Mouse (Mus musculus) adrenal gland, postnatal 4 days (tissue): Measurements from ENCODE around the gene Dok7. TPM values are rescaled to one million over a fixed set of nuclear protein-coding genes. Genes with fewer than 3 reads are reported as not detected.

Source experiments
- DNase-seq, 2 experiments: peaks; one replicate each; pipeline ENCODE4 v3.0.0; 2021 to 2022; ENCODE audit warnings: low spot score in 2 of 2, mixed read lengths in 2 of 2
- total RNA-seq, 2 experiments: library from RNA; stranded (reverse); gene quantifications; 2 replicates each; pipeline ENCODE4 v1.2.3; 2021

Gene Dok7
- total RNA-seq, 2 experiments from 2014 or later = 13.0 to 13.1 TPM

DNA sequence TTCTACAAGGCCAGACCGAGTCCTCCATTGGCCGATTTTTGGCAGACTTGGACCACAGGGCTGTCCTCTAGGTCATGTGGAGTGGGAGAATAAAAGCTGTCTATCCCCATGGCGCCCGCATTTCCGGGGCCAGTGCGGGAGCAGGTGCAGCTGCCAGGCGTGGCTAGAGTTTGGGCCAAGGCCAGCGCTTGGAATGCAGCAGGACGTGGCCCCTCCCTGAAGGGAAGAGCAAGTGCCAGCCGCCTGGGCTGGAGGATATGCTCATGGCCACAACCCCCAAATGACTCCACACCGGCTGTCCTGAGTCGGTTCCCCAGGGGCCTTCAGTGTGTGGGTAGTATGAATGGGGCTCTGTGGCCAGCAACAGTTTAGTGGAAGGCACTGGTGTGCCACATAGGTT is 1.5 kb upstream of the Dok7 start:
- no peak for DNase-seq

DNA sequence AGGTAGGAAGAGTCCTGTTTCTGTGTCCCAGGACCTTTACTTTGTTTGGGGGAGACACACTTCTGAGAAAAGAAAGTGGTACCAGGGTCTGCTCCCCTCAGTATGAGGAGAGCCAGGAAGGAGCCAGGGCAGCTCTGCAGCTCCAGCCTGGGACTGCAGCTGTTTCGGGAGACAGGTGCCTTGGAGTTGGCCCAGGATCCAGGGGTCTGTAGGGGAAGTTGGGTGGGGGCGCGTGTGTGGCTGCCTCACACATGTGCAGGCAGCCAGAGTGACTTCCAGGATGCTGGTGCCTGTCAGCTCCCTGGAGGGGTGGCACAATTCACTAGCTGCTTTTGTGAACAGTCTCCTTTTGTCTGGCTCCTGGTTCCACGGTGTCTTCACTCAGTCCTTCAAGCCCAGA is 1.0 kb downstream of the Dok7 start:
- no peak for DNase-seq

DNA sequence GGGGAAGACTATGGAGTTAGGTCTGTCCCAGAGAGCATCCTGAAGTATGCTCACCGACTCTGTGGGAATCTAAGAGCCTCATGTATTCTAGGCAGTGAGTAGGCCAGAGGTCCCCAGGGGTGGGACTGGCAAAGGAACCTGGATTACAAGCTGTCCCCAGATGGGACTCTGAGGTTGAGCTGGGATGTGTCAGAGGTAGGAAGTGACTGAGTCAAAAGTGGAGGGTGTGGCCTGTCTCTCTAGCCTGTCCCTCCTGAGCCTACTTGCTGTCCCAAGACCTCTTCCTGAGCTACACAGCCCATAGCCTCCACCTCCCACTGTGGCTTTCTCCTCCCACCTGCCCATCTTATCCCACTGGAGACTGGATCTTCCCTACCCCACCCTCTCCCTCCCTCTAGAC is 1.6 kb downstream of the Dok7 start:
- no peak for DNase-seq

DNA sequence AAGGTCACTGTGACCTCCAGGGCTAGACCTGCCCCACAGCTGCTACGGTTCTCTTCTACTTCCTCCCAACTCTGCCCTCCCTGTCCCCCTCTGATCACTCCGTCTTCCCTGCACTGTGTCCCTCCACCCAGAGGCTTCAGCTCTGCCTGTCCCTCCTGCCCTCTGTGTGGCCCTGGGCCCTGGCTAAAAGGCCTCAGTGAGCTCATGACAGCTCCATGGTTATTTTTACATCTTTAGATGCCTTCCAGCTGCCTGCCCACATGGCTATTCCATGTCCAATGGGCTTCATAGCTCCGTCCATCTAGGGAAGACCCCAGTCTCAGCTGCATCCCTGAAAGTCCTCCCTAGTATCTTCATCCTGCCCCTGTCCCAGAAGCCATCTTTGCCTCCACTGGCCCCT is 3.5 kb downstream of the Dok7 start:
- no peak for DNase-seq

DNA sequence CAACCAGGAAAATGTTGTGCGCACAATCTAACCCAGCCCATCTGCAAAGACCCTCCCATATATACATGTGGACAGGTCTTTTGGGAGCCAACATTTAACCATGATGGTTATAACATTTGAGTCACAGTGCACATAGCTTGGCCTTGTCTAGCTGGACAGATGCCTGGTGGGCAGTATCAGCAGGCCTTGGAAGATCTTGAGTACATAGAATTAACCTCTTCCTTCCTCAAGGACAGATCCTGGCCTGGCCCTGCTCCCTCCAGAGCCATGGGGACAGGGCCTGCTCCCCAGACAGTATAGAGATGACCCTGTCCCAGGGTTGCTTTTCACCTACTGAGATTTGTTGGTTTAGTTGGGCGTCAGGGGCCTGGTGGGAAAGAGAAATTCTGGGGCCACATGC is 13.3 kb downstream of the Dok7 start:
- DNase-seq = no peak

DNA sequence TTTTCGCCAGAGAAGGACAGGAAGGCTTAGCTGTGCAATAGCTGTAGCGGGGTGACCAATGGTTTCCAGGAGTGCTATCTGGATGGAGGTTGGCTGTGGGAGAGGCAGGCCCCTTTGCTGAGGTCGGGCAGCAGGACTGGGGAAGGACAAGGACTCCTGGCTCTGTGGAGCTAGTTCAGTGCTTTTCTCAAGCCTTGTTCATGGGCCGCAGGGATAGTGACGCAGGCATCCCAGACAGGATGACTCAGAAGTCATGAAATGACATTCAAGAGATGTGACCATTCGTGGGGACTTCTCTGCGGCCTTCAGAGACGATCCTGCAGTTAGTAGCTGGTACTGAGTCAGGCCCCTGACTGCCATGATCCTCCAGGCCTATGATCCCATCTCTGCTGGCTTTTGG is 13.7 kb downstream of the Dok7 start:
- no peak for DNase-seq

DNA sequence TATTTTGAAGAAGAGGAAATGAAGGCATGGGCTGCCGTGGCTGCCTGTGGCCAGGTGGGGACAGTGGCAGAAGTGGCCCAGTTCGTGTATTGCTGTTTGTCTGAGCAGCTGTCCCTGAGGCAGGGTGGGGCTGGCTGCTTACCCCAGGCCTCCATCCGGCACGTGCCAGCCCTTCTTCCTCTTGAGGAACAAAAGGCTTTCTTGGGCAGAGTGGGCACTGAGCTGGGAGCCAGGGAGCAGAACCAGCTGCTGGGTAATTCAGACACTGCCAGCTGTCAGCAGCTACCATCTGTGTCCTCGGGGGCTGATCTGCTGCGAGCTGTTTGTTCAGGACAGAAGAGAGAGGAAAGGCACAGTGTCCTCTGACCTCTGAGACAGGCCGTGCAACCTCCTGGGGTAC is 14.4 kb downstream of the Dok7 start:
- DNase-seq = no peak

DNA sequence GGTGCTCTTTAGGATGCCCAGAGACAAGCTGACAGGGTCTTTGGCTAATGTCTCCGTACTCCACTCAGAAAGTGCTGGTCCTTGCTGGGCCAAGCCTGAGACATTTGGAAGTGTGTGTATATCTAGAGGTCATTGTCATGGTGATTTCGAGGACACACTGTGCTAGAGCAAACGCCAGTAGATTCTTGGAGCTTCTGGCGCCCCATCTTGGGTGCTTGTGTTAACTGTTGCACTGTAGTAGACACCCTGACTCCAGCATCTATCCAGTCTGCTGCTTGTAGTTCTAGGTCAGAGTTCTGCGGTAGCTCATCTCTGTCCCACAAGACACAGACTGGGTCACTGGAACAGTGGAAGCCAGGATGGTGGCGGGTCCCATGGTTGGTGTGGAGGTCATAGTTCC is 15.3 kb downstream of the Dok7 start:
- no peak for DNase-seq

DNA sequence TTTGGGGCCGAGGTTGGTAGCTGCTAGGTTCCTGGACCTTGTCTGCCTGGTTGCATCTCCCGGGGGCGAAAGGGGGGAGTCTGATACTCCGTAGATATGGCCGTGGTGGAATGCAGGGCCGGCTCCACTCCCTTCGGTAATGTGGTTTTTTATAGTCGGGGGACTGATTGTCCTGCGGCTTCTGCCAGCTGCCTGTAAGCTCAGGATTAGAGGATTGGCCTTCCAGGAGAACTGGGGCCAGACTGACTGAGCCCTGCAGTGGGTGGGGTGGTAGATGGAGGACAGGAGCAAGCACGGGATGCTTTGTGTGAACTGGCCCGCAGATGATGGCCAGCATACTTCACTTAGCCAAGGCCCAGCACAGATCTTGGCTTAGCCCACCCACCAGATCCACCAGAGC is 16.7 kb downstream of the Dok7 start:
- DNase-seq = no peak

DNA sequence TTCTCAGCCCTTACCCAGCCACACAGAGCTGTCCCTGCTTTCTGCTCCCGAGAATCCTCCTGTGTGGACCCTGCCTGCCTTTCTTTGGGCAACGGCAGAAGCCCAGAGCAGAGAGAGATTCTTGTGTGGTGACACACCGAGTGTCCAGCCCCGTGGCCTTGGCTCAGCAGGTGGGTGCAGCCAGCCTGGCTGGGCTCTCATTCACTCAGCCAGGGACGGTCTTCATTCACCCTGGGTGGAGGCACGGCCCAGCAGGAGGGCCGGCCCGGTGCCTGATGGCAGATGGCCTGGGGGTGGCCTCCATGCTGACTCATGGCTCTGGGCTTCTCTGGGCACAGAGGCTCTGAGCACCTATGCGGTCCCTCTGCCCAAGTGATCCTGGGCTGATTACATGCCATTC is 17.4 kb downstream of the Dok7 start:
- peak; percentile 22 to 55 for DNase-seq

DNA sequence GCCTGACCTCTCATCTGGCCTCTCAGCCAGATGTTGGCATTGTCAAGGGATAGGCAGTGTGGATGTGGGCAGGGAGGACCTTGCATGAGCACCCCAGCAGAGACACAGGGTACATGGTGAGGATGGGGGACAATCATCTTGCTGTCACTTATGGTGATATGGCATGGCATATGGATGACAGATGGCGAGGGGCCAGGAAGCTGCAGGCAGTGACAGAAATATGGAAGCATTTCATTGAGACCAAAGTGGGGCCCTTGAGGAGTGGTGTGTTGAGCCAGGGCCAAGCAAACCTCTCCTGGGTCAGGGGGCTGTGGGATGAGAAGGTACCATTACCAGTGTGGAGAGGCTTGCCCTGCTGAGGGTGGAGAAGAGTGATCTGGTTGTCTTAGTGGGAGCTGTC is 19.8 kb downstream of the Dok7 start:
- no peak for DNase-seq

DNA sequence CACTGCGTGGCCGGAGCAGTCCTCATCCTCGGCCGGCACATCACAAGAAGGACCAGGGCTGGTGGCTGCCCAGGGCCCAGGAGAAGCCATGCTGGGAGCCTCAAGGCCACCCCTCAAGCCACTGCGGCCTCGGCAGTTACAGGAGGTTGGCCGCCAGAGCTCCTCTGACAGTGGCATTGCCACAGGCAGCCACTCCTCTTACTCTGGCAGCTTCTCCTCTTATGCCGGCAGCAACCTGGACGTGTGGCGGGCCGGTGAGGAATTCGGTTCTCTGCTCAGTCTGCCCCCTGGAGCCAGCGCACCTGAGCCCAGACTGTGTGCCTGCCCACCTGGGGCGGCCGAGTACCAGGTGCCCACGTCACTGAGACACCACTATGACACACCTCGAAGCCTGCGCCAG is 22.5 kb downstream of the Dok7 start:
- DNase-seq = no peak

DNA sequence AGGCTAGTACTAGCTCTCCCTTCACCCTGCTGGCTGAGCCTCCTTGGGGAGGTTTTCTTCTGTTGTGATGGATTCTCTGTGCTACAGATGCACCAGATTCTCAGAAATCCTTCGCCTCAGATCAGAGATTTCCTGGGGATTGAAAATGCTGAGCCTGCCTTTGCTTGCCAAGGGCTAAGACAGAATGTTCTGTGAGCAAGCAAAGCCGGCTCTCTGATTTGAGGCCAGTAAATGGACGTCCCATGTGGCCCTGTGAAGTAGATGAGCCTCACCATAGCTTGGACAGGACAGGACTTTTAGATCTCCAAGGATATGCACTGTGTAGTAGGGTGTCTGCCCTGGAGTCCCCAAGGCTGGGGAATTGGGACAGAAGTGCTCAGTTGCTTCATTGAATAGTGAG is 28.3 kb downstream of the Dok7 start:
- no peak for DNase-seq

DNA sequence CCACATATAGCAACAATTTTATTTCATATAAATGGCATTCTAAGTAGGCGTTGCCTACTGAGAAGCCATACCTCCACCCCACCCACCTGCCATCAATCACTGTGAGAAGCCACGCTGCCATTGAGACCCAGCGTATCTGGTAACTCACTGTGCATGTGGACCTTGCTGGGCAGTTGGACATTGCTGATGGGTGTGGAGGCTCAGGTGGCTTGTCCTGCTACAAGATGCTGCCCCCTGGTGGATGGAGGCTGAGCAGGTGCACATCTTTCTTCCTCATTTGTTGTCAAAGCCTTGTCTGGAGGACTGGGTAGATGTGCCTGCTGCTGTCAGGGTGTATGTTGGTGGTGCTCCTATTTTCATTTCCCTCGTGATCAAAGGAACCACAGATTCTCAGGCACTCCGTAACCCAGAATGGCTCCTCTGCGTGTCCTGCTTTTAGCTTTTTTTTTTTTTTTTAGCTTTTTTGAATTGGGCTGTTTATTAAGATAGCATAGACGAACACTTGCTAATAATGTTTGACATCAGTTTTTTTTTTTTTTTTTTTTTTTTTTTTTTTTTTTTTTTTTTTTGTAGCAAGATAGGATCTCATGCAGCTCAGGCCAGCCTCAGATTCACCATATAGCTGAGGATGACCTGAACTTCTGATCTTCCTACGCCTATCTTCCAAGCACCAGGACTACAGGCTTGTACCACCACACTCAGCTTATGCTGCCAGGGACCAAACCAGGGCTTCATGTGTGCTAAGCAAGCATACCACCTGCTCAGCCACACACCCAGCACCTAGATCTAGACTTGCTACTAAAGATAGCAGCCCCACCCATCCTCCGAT is 32.4 kb downstream of the Dok7 start:
- DNase-seq = peak; percentile 34 to 76

DNA sequence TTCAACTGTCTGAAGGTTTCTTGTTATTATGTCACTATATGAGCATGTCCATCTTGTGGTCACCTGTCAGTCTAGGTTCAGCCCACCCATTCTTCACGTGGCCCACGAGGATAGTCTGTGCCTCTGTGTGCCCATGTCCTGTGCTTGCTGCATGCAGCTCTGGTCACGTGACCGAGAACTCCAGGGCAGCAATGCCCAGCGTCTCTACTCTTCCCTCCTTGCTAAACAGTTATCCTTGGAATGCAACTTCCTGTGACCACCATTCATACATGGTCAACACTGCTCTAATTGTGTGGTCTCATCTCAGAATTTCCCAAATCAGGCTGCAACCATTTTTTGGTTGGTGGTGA is 33.0 kb downstream of the Dok7 start:
- DNase-seq = no peak

DNA sequence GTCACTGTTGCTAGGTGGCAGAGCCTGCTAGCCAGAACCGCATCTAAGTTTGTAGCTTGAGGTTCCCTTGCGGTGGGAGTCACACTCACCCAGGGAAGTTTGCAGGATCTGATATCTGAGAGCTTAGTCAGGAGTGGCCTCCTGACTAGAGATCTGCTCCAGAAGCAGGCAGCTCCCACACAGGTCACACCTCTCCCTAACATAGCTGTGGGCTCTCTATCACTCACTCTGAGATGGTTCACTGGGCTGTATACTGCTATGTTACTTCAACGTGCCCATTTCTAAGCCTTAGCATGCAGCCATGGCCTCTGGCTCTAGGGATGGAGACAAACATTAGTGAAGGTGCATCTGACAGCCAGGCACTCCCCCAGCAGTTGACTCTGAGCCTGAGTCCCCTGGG is 35.1 kb downstream of the Dok7 start:
- no peak for DNase-seq

DNA sequence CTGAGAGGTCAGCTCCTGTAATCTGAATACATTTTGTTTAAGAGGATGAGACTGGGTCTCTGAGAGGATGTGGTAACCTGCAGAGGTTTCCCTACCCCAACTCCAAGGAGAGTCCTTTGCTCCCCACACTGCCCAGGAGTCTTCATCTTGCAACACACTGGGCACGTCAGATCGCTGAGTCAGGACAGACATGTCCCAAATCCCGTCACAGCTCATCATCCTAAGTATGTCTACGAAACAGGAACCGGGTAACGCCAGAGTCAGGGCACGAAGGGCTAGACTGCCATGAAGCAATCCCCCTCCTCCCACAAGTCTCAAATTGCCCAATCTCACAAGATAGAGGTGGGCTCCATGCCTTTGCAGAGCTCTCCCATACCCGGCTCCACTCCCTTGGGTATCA is 46.5 kb downstream of the Dok7 start:
- no peak for DNase-seq

DNA sequence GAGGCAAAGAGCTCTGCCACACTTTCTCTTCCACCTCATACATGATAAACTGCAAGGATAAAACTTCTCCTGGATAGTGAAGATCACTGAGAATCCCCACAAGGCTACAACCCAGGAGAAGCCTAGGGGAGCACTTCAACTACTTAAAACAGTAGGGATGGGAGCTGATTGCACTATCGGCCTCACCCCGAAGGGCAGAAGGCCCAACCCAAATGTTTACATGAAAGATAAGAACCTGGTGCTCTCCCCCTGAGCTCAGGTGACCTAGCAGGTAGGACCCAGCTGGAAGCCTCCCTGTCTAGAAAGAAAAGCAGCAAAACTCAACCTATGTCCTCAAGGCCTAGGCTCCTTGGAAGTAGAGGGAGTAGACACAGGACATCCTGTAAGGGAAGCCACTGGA is 47.0 kb downstream of the Dok7 start:
- DNase-seq = no peak

DNA sequence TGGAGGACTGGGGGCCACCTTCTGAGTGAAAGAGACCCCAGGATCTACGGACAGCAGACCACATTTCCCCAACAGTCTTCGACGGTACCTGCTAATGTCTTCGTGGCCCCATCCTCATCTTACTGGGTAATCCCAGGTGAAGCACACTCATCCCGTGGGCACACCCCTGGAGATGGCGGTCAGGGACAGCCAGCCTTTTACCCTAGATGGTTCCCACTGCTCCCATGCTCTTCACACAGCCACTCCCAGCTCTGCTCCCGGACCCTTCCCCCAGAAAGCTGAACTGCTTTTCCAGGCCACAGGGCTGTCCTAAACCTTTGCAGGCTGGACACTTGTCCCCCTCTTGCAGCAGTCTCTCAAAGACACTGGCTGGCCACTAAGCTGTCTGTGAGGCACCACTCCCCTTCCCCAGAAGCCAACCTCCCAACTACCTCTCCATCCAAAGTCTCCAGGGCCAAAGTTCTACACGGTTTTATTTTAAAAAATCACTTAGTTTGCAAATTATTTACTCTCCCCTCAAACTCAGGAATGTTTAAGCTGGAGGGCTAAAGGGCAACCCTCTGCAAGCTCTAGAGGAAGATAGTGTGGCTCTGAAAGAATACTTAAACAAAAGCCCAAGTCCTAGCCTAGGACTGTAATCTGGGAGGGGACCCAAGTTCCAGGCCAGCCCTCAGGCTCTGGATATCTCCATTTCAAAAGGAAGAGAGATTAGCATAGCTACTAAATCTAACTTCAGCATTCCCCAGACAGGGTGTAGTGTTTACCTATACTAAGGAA is 47.8 kb downstream of the Dok7 start:
- DNase-seq = no peak

DNA sequence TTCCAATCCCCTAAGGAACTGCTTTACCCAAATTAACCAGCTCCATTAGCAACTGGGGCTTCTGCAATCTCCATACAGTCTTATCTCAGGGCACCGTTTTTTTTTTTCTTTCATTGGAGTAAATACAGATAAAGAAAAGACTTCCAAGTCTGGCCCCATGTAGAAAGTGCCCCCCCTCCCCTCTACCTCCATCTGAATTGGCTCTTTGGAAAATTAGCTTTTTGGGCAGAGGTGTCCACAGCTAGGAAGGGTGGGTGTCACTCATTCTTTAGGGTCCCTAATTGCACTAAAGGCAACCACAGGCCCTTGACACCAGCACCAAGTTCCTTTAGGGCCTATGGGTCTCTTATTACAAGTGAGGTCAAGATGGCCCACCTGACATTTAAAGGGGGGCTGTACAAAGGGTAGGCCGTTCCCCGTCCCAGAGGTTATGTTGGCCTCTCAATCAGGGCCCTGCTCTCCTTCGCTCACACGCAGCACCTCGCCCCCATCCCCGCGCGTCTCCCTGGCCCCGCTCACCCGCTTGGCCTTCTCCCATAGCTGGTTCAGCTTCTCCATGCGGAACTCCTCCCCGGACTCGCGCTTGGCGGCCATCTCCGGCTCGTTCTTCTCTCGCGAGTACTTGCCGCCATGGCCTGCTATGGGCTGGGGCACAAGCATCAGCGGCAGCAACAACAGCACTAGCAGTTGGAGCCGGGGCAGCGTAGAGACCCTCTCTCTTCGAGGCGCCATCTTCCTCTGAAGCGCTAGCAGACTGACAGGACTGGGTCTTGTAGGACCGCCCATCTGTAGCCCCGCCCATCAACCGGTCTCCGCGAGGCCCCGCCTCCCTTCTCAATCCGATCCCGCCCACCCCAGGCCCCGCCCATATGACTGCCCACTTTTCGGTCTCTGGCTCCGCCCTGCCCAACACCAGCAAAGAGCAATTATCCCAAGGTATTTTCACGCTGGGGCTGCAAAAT is 48.7 kb downstream of the Dok7 start, which contains the start of gene Lrpap1:
Gene Lrpap1 (minus strand): TSS at position 807 of the 962 bp plus-strand sequence.
- peak; percentile 58 to 77 for DNase-seq

DNA sequence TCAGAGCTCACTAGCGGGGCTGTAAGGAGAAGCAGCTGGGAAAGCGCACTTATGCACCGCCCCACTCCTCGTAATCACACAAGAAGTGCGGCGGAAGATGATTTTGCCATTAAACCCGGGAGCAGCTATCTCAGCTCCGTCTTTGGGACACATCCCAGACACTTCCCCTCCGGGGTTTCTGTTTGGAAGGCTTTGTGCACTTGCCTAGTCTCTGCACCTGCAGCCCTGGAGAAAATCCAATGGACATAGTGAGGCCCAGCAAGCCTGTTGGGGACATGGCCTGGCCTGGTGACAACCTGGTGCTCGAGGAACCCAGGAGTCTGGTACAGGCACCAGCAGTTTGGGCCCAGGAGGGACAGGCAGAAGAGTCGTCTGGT is 49.3 kb downstream of the Dok7 start:
- no peak for DNase-seq

DNA sequence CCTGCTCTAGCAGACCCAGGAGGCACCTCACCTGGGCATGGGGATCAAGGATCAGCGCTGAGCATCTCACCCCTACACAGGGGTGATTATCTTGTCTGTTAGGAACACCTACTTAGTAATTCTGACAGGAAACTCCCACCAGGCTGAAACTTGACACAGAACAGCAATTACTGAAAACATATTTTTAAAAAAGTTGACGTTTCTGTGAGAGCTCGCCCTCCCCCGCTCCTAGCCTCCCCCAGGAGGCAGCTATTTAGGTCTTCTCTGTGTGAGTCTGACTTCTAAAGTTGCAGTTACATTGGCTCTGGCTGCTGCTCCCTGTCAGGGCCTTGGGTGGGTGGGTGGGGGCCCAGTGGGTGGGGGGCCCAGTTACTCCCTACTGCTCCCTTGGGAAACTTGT is 55.9 kb downstream of the Dok7 start:
- DNase-seq = no peak
